In the genomic region with DNA sequence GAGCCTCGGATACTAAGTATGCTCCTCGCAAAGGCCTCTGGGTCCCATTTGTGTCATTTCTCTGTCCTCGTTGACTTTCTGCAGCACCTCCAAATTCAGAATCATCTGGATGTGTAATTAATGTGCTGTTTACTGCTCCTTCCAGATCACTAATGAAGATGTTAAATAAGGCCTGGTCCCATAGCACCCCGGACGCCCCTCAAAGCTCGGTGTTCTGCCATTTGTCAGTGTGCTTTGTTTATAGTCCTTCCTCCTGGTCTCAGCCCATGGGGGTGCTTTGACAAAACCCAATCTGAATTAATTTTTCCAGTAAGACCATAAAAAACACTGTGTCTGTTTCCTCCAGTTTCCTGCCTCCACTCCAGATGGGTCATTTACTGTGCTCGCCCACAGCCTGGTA, we compare ENCODE assay signal across 14 mouse cellular contexts.
"Had no signal": no experiment of that assay in that cellular context is flagged by ENCODE, and none has a peak within 500 bp of the region (broad histone marks: within the 10 kb centered on the region; RNA-seq: fewer than 3 reads in every experiment).

No protein-coding gene starts in this region.

- ATAC-seq: midbrain, embryonic 16.5 days had no signal

- H3K27ac ChIP-seq: kidney, postnatal 0 days; liver, embryonic 14.5 days; stomach, postnatal 0 days had no signal

- DNase-seq: kidney, adult 11 months; kidney, adult 9 months; kidney, postnatal 36 days; left cerebral cortex, postnatal 4 days; liver; lung, adult 18-20 months; right cerebral cortex, adult 18-20 months; right cerebral cortex, postnatal 25 days; thymus, adult 2 months; thymus, postnatal 25 days had no signal

- H3K9ac ChIP-seq: liver, embryonic 14.5 days had no signal
